Mouse (Mus musculus) mature B cell (primary cell): Measurements from ENCODE around the gene Igf1r.

Source experiments
- in situ Hi-C: fragments of 300-500 bp; cut with MboI; formaldehyde crosslinking; loops from 2 replicates; pipeline ENCODE4 v1.14.3; 2019

The Igf1r gene

GRCm38 (mm10) chr7:68172776-68173175, 220.1 kb downstream of the Igf1r start:
- in situ Hi-C loops = no loop called here

- in situ Hi-C loops = no loop called here
Observed at GRCm38 (mm10) chr7:68179672-68180071, 227.0 kb downstream of the Igf1r start.

- in situ Hi-C loops = no loop called here
Observed at GRCm38 (mm10) chr7:68181104-68181503, 228.5 kb downstream of the Igf1r start.

GRCm38 (mm10) chr7:68182025-68182424, 229.4 kb downstream of the Igf1r start:
- in situ Hi-C loops = no loop called here

GRCm38 (mm10) chr7:68182773-68183172, 230.1 kb downstream of the Igf1r start:
- in situ Hi-C loops = no loop called here

- in situ Hi-C loops = no loop called here
Observed at GRCm38 (mm10) chr7:68183421-68183820, 230.8 kb downstream of the Igf1r start.

GRCm38 (mm10) chr7:68189211-68189610, 236.6 kb downstream of the Igf1r start:
- in situ Hi-C loops = no loop called here

- in situ Hi-C loops = no loop called here
Observed at GRCm38 (mm10) chr7:68189691-68190456, 237.2 kb downstream of the Igf1r start.

GRCm38 (mm10) chr7:68193958-68194695, 241.5 kb downstream of the Igf1r start:
- in situ Hi-C loops = no loop called here

- in situ Hi-C loops = no loop called here
Observed at GRCm38 (mm10) chr7:68199609-68200008, 247.0 kb downstream of the Igf1r start.

- in situ Hi-C loops = no loop called here
Observed at GRCm38 (mm10) chr7:68205776-68206427, 253.3 kb downstream of the Igf1r start.

- in situ Hi-C loops = no loop called here
Observed at GRCm38 (mm10) chr7:68209039-68209438, 256.4 kb downstream of the Igf1r start.

- in situ Hi-C loops = no loop called here
Observed at GRCm38 (mm10) chr7:68210417-68210816, 257.8 kb downstream of the Igf1r start.

- in situ Hi-C loops = no loop called here
Observed at GRCm38 (mm10) chr7:68211883-68212282, 259.3 kb downstream of the Igf1r start.

- in situ Hi-C loops = no loop called here
Observed at GRCm38 (mm10) chr7:68213842-68214241, 261.2 kb downstream of the Igf1r start.

- in situ Hi-C loops = no loop called here
Observed at GRCm38 (mm10) chr7:68215522-68216070, 263.0 kb downstream of the Igf1r start.

GRCm38 (mm10) chr7:68218879-68219278, 266.3 kb downstream of the Igf1r start:
- in situ Hi-C loops = no loop called here

GRCm38 (mm10) chr7:68221677-68222230, 269.1 kb downstream of the Igf1r start:
- in situ Hi-C loops = no loop called here

GRCm38 (mm10) chr7:68223356-68223808, 270.8 kb downstream of the Igf1r start:
- in situ Hi-C loops = no loop called here

GRCm38 (mm10) chr7:68224006-68224405, 271.4 kb downstream of the Igf1r start:
- in situ Hi-C loops = no loop called here

- in situ Hi-C loops = no loop called here
Observed at GRCm38 (mm10) chr7:68225427-68226054, 272.9 kb downstream of the Igf1r start.
